Mouse (Mus musculus): Measurements from ENCODE around the gene Farsb.
A peak's percentile ranks its signal among the peaks of the same experiment; 100 is the strongest.

The Farsb gene

DNA sequence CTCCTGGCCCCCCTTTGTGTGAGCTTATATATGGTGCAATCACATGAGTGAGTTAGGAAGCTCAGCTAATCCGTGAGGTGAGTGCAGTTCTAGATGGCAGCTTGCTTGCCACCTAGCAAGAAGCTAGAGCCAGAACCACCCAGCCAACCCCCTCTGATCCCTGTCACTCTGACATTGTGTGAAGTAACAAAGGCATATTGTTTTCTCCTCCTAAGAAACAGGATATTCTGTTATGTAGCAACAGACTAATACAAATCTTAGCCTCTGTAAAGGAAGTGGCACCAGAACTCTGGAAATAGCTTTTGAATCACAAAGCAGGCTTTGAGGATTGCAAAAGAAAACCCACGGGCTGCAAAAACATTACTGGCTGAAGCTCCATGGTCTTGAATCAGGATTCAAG is 4.3 kb downstream of the Farsb start:
- DNase-seq (ENCODE audit: extremely low read depth, low read depth) = no peak

DNA sequence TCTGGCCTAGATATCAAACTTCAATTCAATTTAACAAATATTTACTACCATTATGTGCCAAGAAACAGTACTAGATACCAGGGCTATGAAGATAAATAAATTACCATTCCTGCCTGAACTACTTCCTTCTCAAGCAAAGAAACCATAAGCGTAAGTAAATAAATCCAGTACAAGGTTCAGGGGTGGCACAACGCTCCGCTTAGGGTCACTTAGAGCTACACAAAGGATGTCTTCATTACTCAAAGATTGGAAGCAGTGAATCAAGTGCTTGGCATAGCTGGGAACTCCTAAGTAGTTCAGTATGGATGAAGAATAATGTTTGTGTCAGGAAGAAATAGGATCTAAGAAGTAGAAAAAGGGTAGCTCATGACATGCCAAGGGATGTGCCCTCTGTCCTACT is 5.3 kb downstream of the Farsb start:
- no peak for DNase-seq (ENCODE audit: extremely low read depth, low read depth)

DNA sequence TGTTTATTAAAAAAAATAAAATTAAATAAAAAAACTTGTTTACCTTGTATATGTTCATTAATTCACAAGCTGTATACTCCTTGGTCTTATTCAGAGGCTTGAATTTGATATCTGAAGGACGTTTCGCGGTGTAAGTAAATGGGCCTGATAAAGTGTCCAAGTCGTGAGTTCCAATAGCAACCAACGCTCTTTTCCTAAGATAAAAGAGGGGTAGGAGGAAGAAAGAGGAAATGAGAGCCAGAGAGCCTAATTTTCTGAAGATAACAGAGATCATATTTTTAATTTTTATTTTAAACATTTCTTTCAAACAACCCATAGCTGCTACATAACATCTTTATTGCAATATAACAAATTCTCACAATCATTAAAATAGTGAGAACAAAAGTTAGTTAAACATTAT is 16.3 kb downstream of the Farsb start:
- DNase-seq (ENCODE audit: extremely low read depth, low read depth) = peak; percentile 18

DNA sequence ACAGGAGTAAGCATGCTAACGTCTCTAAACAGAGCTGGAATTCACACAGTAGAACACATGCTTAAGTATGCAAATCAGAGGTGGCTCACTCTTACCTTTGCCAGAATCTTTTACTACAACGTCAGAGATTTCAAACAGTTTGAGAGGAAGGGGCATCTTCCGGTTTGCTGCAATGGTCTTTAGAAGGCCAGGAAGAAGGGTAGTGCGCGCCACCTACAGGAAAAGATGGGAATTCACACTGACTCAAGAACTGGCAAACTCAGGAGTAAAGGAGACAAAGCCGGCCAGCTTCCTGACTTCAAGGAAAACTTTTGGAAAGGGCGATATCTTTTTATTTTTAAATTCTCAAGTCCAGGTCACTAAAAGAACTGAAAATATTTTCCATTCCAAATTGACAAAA is 34.0 kb downstream of the Farsb start:
- no peak for DNase-seq (ENCODE audit: extremely low read depth, low read depth)

DNA sequence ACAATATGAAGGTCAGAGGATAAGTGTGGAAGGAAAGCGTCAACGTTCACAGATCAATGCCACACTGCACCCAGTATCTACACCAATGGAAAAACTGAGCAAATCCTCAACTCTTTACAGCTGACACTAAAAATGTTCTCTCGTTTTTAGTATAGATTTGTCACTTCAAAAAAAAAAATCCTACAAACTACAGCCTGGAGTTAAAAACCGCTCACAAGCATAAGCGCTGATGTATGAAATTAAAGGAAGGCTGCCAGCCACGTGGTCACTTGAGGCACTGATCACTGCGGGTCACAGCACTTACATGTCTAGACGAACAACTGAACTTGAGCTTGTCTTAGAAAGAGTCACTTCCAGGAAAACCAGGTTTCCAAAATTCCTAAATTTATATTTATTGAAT is 34.8 kb downstream of the Farsb start:
- no peak for DNase-seq (ENCODE audit: extremely low read depth, low read depth)

DNA sequence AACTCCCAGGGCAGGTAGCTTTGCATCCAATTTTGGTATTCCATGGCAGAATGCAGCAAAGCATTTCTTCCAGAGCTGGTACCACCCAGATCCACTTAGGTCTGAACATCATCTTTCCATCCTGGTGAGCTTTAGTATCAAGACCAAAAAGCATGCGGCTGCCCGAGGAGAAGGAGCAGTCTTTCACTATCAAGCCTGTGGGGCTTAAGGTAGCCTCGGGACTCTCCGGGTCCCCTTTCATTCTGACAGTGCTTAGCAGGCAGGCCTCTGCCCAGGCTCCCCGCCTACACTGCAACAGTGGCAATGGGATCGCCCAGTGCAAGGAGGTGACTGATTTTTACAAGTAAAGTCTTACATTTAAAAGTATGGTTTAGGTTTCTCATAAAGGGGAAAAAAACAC is 36.2 kb downstream of the Farsb start:
- DNase-seq (ENCODE audit: extremely low read depth, low read depth) = no peak

DNA sequence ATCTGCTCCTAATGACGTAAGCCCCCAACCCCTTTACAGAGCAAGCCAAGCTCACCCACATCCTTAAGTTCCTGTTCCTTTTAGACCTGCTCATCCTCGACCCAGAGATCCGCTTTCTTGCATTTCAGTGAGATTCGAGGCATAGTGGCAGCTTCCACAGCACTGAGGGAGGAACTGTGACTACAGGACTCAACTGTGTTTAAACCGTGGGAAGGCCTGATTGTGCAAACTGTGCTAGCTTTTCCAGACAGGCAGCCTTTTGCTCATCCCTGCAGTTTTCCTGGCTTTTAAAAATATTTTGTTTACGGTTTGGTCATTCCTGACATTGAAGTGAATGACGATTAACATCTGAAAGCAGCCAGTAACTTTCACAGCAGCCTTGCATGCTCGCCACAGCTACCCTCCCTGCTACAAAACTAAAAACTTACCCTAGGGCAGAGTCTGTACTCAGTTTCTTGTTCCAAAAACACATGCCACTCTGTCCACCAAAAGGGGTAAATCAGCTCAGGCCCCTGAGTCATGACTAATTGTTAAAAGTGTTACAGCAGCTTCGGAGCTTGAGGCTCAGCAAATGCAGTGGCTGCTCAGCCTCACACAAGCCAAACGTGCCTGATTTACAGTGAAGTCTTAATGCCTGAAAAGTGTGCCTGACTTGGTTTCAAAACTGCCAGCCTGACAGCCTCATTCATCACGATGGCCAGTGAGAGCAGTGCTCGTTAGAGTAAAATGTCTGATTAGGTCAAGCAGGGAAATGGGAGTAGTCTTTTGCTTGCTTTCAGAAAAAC is 37.4 kb downstream of the Farsb start:
- no peak for DNase-seq (ENCODE audit: extremely low read depth, low read depth)

DNA sequence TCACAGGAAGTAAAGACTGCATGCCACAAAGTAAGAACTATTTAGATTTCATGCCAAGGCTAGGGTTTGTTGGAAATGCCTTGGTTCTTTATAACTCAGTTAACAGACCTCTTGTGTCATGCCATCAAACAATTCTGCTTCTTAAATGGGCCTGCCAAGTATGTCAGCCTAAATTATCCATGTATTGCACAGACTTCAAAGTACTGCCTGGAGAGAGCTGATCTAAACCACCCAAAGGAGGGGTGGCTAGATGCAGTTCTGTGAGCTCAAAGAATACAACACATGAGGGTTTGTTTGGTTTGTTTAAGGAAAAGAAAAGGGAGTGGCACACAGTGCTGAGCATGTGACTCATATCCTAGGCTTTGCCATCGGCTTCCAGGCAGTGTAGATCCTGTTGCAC is 40.6 kb downstream of the Farsb start:
- DNase-seq (ENCODE audit: extremely low read depth, low read depth) = no peak

DNA sequence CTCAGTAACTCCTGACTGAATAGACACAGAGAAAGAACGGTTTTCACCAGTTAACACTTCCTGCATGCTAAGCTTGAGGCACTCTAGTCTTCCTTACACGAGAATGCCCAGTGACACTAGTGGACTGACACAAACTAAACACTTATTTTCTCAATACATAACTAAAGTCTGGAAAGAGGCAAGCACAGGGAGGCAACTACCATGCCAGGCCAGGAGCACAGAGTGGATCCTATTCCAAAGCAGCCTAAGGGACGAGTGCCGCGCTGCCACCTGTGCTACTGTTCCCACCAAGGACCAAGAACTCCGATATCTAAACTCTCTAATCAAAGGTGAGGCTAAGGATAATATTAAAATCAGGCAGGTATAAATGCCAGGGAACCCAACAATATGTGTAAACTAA is 42.0 kb downstream of the Farsb start:
- no peak for DNase-seq (ENCODE audit: extremely low read depth, low read depth)

DNA sequence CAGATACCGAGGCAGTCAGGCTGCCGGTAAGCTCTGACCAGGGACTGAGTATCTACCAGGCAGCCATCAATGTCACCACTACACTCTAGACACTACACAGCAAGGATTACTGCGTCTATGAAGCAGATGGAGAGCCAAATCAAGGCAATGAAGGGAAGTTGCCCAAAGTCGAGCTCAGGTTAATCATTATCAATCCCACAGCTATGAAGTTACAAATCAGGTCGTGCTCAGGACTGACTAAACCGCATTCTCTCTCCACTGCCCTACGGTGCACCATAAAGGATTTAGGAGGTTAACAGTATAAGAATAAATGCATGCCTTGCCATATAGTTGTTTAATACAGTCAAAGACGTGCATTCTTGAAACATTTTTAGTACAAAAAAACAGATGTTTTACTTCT is 42.5 kb downstream of the Farsb start:
- no peak for DNase-seq (ENCODE audit: extremely low read depth, low read depth)

DNA sequence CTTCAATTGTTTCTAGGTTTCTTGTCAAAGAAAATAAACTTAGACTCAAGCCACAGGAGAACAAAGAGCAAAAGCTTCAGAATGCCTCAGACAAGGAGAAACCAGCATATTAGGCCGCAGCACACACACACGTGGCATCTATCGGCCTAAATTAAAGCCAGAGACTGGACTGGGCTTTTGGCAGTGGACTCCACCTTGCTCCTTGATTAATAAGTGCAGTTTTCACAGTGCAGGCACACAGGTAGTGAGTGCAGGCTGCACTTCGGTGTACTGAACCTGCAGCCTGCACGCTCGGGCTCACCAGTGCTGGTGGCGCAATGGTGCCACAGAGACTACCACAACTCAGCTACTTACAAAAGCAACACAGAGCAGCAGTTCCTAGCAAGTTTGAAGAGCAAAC is 45.6 kb downstream of the Farsb start:
- DNase-seq (ENCODE audit: extremely low read depth, low read depth) = no peak

DNA sequence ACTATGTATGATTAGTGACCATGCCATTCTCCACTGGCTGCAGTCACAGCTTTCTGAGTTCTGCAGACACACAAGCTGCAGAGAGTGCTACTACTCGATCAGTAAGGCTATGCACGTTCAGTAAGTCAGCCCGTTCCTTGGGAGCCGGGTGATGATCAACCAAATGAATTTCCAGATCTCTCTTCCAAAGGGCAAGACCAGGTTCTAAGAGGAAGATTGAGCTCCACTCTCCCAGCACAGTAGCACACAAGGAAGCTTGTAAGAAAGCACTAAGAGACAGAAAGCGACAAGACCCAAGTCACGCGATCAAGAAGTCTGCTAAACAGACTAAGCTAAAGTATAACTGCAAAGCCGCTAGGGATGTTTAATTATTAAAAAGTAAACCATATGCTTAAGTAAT is 48.0 kb downstream of the Farsb start:
- no peak for DNase-seq (ENCODE audit: extremely low read depth, low read depth)

DNA sequence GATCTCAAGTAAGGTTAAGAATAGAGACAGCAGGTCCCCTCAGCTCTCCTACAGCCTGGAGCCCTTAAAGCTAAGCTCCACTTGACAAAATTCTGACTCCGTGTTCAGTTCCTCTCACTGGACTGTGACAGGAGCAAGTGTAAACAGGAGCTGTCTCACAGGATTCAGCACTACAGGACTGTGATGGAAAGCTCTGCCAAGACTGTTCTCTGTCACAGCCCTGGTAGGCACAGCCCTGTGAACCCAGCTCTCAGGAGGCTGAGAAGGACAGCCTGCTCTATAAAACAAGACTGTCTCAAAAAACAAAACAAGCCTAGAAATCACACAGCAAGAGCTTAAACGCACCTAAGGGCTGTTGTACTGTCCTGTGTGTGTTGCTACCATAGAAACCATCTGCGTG is 51.5 kb downstream of the Farsb start:
- DNase-seq (ENCODE audit: extremely low read depth, low read depth) = no peak

DNA sequence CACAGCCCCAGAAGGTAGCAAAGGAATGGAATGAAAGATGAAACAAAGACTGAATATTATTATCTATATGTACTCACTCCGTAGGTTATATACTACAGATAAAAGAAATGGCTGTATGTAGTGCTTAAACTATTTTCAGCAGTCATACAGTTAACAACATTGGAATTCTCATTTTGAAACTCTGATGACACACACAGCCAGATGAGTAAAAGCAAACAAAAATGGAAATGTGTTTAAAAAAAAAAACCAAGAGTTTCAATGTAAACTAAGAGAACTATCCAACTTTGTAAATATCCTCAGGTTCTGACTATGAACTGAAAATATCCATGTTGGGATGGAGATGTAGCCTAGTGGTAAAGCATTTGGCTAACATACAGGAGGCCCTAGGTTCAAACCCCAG is 52.3 kb downstream of the Farsb start:
- DNase-seq (ENCODE audit: extremely low read depth, low read depth) = no peak

DNA sequence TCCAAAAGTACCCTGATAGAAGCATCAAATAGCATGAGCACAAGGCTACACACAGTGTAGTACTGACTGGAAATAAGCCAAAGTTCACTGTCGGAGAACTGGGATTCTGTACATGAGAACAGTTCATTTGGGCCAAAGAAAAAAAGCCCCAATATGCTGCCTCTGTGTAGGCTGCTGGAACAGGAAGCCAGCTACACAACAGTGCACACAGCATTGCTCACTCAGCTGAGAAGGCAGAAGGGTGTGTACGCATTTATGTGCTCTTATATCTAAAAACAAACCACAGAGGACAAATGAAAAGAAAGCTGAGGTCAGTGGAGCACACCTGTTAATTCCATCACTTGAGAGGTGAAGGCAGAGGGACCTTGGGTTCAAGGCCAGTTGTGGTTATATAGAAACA is 52.7 kb downstream of the Farsb start:
- no peak for DNase-seq (ENCODE audit: extremely low read depth, low read depth)

DNA sequence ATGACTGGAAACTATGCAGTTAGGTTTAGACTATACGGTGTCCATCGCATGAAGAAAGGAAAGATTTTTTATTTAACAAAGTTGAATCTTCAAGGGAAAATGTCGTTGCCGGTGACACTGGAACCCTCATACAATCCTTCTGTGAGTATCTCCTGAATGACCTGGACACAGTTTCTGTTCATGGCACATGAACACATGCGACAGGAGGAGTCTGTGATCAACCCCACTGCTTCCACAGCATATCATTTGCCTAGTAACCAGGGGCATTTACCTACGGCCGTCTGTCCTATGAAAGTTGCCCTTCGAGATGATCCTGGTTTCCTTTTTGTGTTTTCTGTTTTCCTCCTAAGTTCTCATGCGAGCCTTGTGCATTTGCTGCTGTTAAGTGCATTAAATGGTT is 55.2 kb downstream of the Farsb start:
- DNase-seq (ENCODE audit: extremely low read depth, low read depth) = no peak

DNA sequence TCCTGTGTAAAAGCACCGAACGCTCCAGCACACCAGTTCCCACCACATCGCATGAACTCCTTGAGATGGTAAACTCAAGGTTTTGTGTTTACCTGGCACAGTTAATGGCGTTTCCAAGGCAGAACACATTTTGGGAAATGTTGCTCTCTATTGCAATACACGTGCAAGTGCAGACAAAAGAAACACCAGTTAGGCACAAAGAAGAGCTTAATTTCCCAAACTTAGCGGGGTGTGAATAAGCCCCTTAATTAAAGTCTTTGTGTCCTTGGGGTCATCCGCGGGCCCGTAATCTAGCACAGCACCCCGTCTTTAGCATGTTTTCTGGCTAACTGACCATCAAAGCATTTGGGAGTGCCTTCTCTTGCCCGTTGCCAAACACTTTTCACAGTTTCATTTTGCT is 59.8 kb downstream of the Farsb start:
- no peak for DNase-seq (ENCODE audit: extremely low read depth, low read depth)

DNA sequence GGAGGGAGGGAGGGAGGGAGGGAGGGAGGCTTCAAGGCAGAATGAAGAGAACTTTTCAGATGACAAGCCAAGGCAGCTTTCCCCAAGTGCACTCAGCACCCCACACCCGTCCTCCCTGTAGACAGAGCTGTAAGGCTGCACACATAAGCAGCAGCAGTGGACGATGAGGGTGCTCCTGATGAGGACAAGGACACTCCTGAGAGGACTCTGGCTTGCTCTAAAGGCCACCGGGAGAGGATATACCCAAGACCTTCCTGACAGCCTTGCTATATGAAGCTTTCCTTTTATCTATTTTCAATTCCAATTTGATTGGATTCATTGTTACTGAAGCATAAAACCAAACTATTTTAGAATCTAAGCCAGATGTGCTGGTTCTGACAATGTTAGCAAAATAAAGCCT is 61.9 kb downstream of the Farsb start:
- no peak for DNase-seq (ENCODE audit: extremely low read depth, low read depth)

DNA sequence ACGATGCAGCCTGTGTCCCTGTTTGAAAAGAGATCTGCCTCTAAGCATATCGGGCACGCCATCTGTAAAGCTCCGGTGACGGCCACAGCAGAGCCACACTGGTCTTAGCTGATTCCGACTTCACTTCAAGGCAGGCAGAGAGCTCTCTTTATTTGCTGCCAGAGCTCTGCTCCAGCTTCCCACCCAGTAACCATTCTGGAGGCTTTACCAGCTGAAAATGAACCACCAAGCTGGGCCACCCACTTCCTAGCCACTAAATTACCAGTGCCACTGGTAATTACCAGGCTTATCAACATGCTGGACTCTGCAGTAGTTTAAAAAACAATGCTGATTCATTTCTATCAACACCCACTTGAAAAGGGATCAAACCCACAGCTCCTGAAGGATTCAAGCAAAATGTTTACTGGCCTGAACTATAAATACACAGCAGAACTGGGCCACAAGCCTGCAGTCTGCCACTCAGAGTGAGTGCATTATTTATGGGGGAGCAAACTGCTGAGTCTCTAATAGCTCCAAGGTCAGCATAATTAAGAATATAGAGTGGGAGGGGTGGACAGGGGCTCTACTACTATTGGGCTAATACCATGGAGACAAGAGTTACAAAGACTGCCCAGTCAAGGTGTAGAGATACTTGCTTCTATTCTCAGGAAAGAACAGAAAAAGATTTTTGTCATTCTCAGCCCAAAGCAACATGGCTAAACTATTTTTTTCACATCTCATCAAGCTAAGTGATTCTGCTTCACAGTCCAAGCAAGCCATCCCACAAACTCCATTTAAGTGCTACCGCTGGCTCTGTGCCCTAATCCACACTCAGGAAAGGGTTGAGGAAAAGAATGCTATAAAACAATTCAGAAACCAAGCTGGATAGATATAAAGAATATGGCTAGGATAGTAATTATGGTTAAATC is 62.6 kb downstream of the Farsb start:
- DNase-seq (ENCODE audit: extremely low read depth, low read depth) = no peak

DNA sequence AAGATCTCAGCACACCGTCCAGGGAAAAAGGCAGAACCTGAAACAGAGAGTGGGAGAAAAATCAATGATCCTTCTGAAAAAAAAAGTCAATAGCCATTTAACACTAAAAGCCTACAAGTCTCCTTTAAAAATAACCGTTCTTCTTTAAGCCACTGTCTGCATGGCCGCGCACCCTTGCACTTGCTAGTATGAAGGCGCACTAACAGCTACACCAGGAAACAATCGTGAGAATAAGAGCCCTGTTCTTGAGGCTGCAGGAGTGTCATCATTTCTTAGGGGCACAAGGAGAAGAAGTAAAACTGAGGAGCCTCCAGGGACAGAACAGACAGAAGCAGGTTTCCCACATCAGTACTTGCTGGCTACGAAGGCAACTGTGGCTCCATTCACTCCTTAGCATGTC is 63.4 kb downstream of the Farsb start:
- no peak for DNase-seq (ENCODE audit: extremely low read depth, low read depth)

DNA sequence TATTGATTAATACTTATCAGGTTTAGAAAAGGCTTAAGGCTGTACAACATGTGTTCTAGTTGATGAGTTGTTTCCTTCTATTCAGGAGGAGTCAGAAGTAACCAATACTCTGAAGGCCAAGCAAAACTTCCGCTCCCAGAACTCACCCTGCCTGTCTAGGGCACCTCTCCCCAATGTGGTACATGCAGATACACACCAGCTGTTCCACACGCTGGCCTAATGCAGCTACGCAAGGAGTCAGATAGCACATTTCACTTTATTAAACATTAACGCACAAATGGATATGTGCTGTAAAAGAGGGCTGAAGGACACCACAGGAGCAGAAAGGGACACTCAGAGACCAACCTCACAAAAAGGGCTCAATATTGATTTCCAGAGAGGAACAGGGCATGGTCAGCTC is 63.8 kb downstream of the Farsb start:
- DNase-seq (ENCODE audit: extremely low read depth, low read depth) = no peak

DNA sequence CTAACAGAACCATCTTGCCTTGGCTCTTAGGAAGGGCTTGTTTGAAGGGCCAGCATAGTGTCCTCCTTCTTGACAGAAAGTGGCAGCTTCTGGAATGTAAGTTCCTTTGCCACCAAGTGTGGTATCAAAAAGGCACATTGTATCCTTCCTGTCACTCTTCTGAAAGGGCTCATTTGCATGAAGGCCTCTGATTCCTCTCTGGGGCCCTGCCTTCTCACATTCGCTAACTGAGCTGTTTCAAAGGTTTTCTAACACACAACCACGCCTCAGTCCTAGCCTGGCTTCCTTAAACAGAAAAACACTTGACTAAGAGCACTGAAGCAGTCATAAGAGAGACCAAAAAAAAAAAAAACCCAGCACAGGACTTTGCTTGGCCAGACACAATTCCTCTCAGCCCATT is 66.1 kb downstream of the Farsb start:
- no peak for DNase-seq (ENCODE audit: extremely low read depth, low read depth)

DNA sequence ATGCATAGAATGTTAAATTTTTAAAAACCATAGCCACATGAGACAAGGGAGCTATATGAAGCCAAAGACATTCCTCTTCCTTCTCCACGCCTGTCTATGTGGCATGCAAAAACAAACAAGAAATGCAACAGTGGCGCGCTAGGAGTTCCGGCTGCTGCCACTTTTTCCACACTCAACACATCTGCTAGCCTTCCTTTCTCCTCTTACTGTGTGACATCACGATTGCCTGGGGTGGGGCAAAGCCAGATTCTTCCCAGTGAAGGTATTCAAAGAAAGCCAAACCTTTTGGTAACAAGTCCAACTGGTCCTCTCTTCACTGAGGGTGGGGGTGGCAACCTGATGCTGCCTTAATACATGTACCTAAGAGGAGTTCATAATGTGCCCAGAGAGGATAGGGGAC is 66.9 kb downstream of the Farsb start:
- DNase-seq (ENCODE audit: extremely low read depth, low read depth) = no peak

Data from MEL-GATA-1-ER (cell line).